Mouse (Mus musculus) liver, embryonic 14.5 days (tissue): ENCODE data around the gene Zdhhc1.

Experiments used
- CTCF ChIP-seq: IDR thresholded peaks from 2 replicates; pipeline ENCODE4 v1.5.1; 2016; ENCODE audit warnings: antibody characterized with exemption, low read depth, control low read depth
- EP300 ChIP-seq: IDR thresholded peaks from 2 replicates; pipeline ENCODE4 v1.6.1; 2016; ENCODE audit warnings: antibody characterized with exemption, low read depth

DNA sequence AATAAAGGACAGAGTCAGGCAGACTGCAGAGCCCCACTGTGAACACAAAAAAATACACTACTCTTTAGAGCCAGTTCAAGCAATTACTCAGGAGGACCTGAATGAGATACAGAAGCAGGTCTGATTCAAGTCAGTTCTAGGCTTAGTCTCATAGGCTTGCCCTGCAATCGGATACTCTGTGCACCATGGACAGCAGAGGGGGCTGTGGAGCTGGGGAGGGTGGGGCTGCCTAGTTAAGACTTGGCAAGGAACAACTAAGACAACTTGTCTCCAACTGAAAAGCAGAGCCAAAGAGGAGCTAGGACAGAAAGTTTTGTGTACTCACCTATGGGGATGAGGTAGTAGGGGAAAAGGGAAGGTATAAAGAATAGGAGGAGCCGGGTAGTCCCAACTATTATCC, 35.1 kb upstream of the Zdhhc1 start:
- TF ChIP-seq EP300 (no peak), CTCF (peak; percentile 86)
